Mouse (Mus musculus) CH12.LX (cell line): ENCODE data around the gene Cenpu. TPM values are rescaled to one million over a fixed set of nuclear protein-coding genes. Genes with fewer than 3 reads are reported as not detected.

Source experiments
- DNase-seq: peaks from one replicate; pipeline ENCODE4 v3.0.0-alpha.2; 2013; ENCODE audit errors: extremely low read depth
- H3K27ac ChIP-seq: 2 replicates; pipeline ENCODE4 v1.5.1; 2012; ENCODE audit warnings: low read depth, mild to moderate bottlenecking, control low read depth, moderate library complexity; ENCODE audit not compliant: insufficient read depth
- H3K27me3 ChIP-seq: replicated peaks from 2 replicates; pipeline ENCODE3; 2012; ENCODE audit warnings: inconsistent platforms
- H3K36me3 ChIP-seq, 2 experiments: replicated peaks in 1 of 2; 2 replicates each; pipeline versions ENCODE3 to v1.6.1; 2012; ENCODE audit warnings: inconsistent platforms in 1 of 2, low read length in 1 of 2, mild to moderate bottlenecking in 1 of 2, mixed read lengths in 1 of 2, moderate library complexity in 1 of 2; ENCODE audit not compliant: control insufficient read depth in 1 of 2, insufficient read depth in 1 of 2
- H3K4me1 ChIP-seq, 2 experiments: 2 replicates each; pipeline ENCODE4 v1.6.1; 2012; ENCODE audit warnings: inconsistent platforms in 1 of 2, moderate library complexity in 1 of 2; ENCODE audit not compliant: insufficient read depth in 2 of 2, control insufficient read depth in 1 of 2
- H3K4me2 ChIP-seq: 2 replicates; pipeline ENCODE4 v1.6.1; 2012; ENCODE audit warnings: low read depth, mild to moderate bottlenecking, control low read depth; ENCODE audit not compliant: poor library complexity, insufficient read depth, severe bottlenecking
- H3K4me3 ChIP-seq, 3 experiments: fragments of 150-350 bp in 1 of 3; sonication (generic) in 1 of 3; replicated peaks in 1 of 3; 2 replicates each; pipeline versions ENCODE3 to v1.5.1; 2011 to 2012; ENCODE audit warnings: low read depth in 2 of 3, low read length in 2 of 3, mild to moderate bottlenecking in 2 of 3, moderate library complexity in 2 of 3, control low read depth in 1 of 3, improper control_type of control experiment in 1 of 3, inconsistent platforms in 1 of 3, mixed read lengths in 1 of 3; ENCODE audit not compliant: poor library complexity in 1 of 3
- H3K79me2 ChIP-seq: replicated peaks from 2 replicates; pipeline ENCODE4 v1.6.1; 2012; ENCODE audit warnings: mild to moderate bottlenecking, moderate library complexity; ENCODE audit not compliant: control insufficient read depth, poor library complexity, insufficient read depth, severe bottlenecking; ENCODE audit errors: extremely low read depth
- H3K9ac ChIP-seq: 2 replicates; pipeline ENCODE4 v1.6.1; 2012; ENCODE audit warnings: low read depth, mild to moderate bottlenecking, control low read depth, moderate library complexity; ENCODE audit not compliant: insufficient read depth
- H3K9me3 ChIP-seq: replicated peaks from 2 replicates; pipeline ENCODE3; 2012; ENCODE audit warnings: low read length, inconsistent platforms, mixed read lengths
- CHD1 ChIP-seq: IDR thresholded peaks from 2 replicates; pipeline ENCODE4 v1.6.1; 2012; ENCODE audit warnings: low read depth, low read length, improper control_type of control experiment, inconsistent platforms
- CHD2 ChIP-seq: IDR thresholded peaks from 2 replicates; pipeline ENCODE4 v1.6.1; 2011; ENCODE audit warnings: low read length, improper control_type of control experiment
- E2F4 ChIP-seq: IDR thresholded peaks from 2 replicates; pipeline ENCODE4 v1.6.1; 2011; ENCODE audit warnings: low read depth, low read length, improper control_type of control experiment; ENCODE audit not compliant: insufficient replicate concordance
- ELF1 ChIP-seq: IDR thresholded peaks from 2 replicates; pipeline ENCODE4 v1.6.1; 2014; ENCODE audit warnings: low read depth, mild to moderate bottlenecking, inconsistent platforms, low read length, improper control_type of control experiment
- EP300 ChIP-seq: IDR thresholded peaks from 2 replicates; pipeline ENCODE4 v1.6.1; 2011; ENCODE audit warnings: low read length, improper control_type of control experiment
- ETS1 ChIP-seq: conservative IDR thresholded peaks from 2 replicates; pipeline ENCODE4 v1.6.1; 2012; ENCODE audit warnings: low read depth, mild to moderate bottlenecking, inconsistent platforms, low read length, improper control_type of control experiment, moderate library complexity
- GABPA ChIP-seq: IDR thresholded peaks from 2 replicates; pipeline ENCODE4 v1.6.1; 2012; ENCODE audit warnings: low read depth, low read length, improper control_type of control experiment, inconsistent platforms; ENCODE audit not compliant: insufficient replicate concordance
- HCFC1 ChIP-seq: IDR thresholded peaks from 2 replicates; pipeline ENCODE4 v1.6.1; 2012; ENCODE audit warnings: low read depth, mild to moderate bottlenecking, inconsistent platforms, low read length, improper control_type of control experiment
- IRF4 ChIP-seq: IDR thresholded peaks from 2 replicates; pipeline ENCODE4 v1.6.1; 2014; ENCODE audit warnings: low read depth, mild to moderate bottlenecking, inconsistent platforms, low read length, improper control_type of control experiment
- JUN ChIP-seq: IDR thresholded peaks from 2 replicates; pipeline ENCODE4 v1.6.1; 2011; ENCODE audit warnings: low read depth, mild to moderate bottlenecking, low read length, improper control_type of control experiment, moderate library complexity; ENCODE audit not compliant: insufficient read depth
- JUND ChIP-seq: conservative IDR thresholded peaks from 2 replicates; pipeline ENCODE4 v1.6.1; 2011; ENCODE audit warnings: low read depth, low read length, improper control_type of control experiment
- KAT2A ChIP-seq: IDR thresholded peaks from 2 replicates; pipeline ENCODE4 v1.6.1; 2012; ENCODE audit warnings: low read length, improper control_type of control experiment, inconsistent platforms; ENCODE audit not compliant: insufficient replicate concordance
- MAFK ChIP-seq: IDR thresholded peaks from 2 replicates; pipeline ENCODE4 v1.6.1; 2011; ENCODE audit warnings: low read length, improper control_type of control experiment; ENCODE audit not compliant: insufficient replicate concordance
- MAX ChIP-seq: IDR thresholded peaks from 2 replicates; pipeline ENCODE4 v1.6.1; 2011; ENCODE audit warnings: low read length, improper control_type of control experiment
- MAZ ChIP-seq: IDR thresholded peaks from 2 replicates; pipeline ENCODE4 v1.6.1; 2012; ENCODE audit warnings: low read depth, mild to moderate bottlenecking, inconsistent platforms, low read length, improper control_type of control experiment, moderate library complexity
- MEF2A ChIP-seq: IDR thresholded peaks from 2 replicates; pipeline ENCODE4 v1.6.1; 2014; ENCODE audit warnings: low read depth, mild to moderate bottlenecking, inconsistent platforms, low read length, improper control_type of control experiment, borderline replicate concordance
- MXI1 ChIP-seq: IDR thresholded peaks from 2 replicates; pipeline ENCODE4 v1.6.1; 2011; ENCODE audit warnings: mild to moderate bottlenecking, low read depth, low read length, improper control_type of control experiment
- MYC ChIP-seq: IDR thresholded peaks from 2 replicates; pipeline ENCODE4 v1.6.1; 2011; ENCODE audit warnings: low read depth, mild to moderate bottlenecking, improper control_type of control experiment, low read length
- NELFE ChIP-seq: IDR thresholded peaks from 2 replicates; pipeline ENCODE4 v1.6.1; 2011; ENCODE audit warnings: low read depth, low read length, improper control_type of control experiment
- NRF1 ChIP-seq: IDR thresholded peaks from 2 replicates; pipeline ENCODE4 v1.6.1; 2014; ENCODE audit warnings: low read depth, mild to moderate bottlenecking, inconsistent platforms, low read length, improper control_type of control experiment, moderate library complexity
- PAX5 ChIP-seq: IDR thresholded peaks from 2 replicates; pipeline ENCODE4 v1.6.1; 2012; ENCODE audit warnings: low read length, inconsistent platforms, mixed read lengths
- POLR2AphosphoS2 ChIP-seq: IDR thresholded peaks from 2 replicates; pipeline ENCODE4 v1.6.1; 2011; ENCODE audit warnings: low read depth, low read length, improper control_type of control experiment
- RAD21 ChIP-seq: IDR thresholded peaks from 2 replicates; pipeline ENCODE4 v1.6.1; 2011; ENCODE audit warnings: low read depth, mild to moderate bottlenecking, low read length, improper control_type of control experiment, moderate library complexity
- TBP ChIP-seq: conservative IDR thresholded peaks from 2 replicates; pipeline ENCODE4 v1.6.1; 2011; ENCODE audit warnings: low read depth, low read length, improper control_type of control experiment
- TCF12 ChIP-seq: IDR thresholded peaks from 2 replicates; pipeline ENCODE4 v1.6.1; 2014; ENCODE audit warnings: low read depth, mild to moderate bottlenecking, inconsistent platforms, low read length, improper control_type of control experiment
- USF2 ChIP-seq: conservative IDR thresholded peaks from 2 replicates; pipeline ENCODE4 v1.6.1; 2011; ENCODE audit warnings: low read depth, low read length, improper control_type of control experiment
- ZC3H11A ChIP-seq: IDR thresholded peaks from 2 replicates; pipeline ENCODE4 v1.6.1; 2012; ENCODE audit warnings: low read depth, mild to moderate bottlenecking, inconsistent platforms, low read length, improper control_type of control experiment
- ZKSCAN1 ChIP-seq: IDR thresholded peaks from 2 replicates; pipeline ENCODE4 v1.6.1; 2012; ENCODE audit warnings: low read depth, inconsistent platforms, low read length, improper control_type of control experiment, borderline replicate concordance
- ZNF384 ChIP-seq: IDR thresholded peaks from 2 replicates; pipeline ENCODE4 v1.6.1; 2012; ENCODE audit warnings: low read depth, low read length, improper control_type of control experiment, inconsistent platforms
- dilution Hi-C: fragments of 300-500 bp; cut with MboI; formaldehyde crosslinking; loops from 2 replicates; pipeline ENCODE4 v1.14.3; 2020; ENCODE audit warnings: low sequenced_read_pairs; ENCODE audit not compliant: extremely low pct_unique_long_range_greater_than_20kb, extremely low pct_ligation_motif_present
- in situ Hi-C: fragments of 300-500 bp; cut with MboI; formaldehyde crosslinking; loops from 3 replicates; pipeline ENCODE4 v1.14.3; 2019; ENCODE audit warnings: low sequenced_read_pairs, low pct_ligation_motif_present, low pct_unique_long_range_greater_than_20kb, mixed read lengths
- polyA plus RNA-seq: library from polyadenylated mRNA; unstranded; fragments of >175 nt; gene quantifications from 2 replicates; pipeline ENCODE4 v1.2.1, GENCODE M21; 2012; ENCODE audit warnings: low read depth; ENCODE audit not compliant: insufficient read length
- total RNA-seq, 2 experiments: library from RNA; depleted of rRNA; stranded (reverse); fragments of 300-350 nt in 1 of 2; fragments of >200 nt in 1 of 2; gene quantifications; 2 replicates each; pipeline ENCODE4 v1.2.3; 2012 to 2014

The Cenpu gene
- total and polyA plus RNA-seq, 3 experiments: 7.8 to 27.7 (median 26.8) TPM

GRCm38 (mm10) chr8:46615936-46616335 lies 64.1 kb downstream of the Cenpu start:
- H3K27me3 ChIP-seq: no peaks in the 10 kb centered on the region
- H3K36me3 ChIP-seq: peaks cover 14 to 28% of the 10 kb centered on the region in 2 experiments
- peaks cover 37% of the 10 kb centered on the region for H3K79me2 ChIP-seq
- peak overlapping the region; percentile 21; the same call in 1 of the 2 replicates for H3K27ac ChIP-seq
- in situ Hi-C loops: no loop called here
- peak overlapping the region; percentile 67 to 87 (median 68) for H3K4me3 ChIP-seq
- peak overlapping the region; percentile 91 for H3K9ac ChIP-seq
- no peak for DNase-seq
- H3K4me2 ChIP-seq: peak overlapping the region; percentile 57
- dilution Hi-C loops: no loop called here
- peaks cover 4 to 27% of the 10 kb centered on the region in 2 experiments for H3K4me1 ChIP-seq
- peaks cover 8% of the 10 kb centered on the region for H3K9me3 ChIP-seq
- TF ChIP-seq RAD21 (no peak), CHD1 (0 out of 2 replicates have a peak, but pooled peaks have one; percentile 20), NELFE (no peak), TBP (0 out of 2 replicates have a peak, but pooled peaks have one; percentile 2)

- Histone ChIP-seq H3K27me3 (no peaks in the 10 kb centered on the region), H3K4me3 (peak within 1 kb of the TSS; percentile 67 to 96 (median 80)), H3K9me3 (peaks cover 8% of the 10 kb centered on the region), H3K4me1 (peaks cover 4 to 24% of the 10 kb centered on the region in 2 experiments), H3K9ac (peak within 1 kb of the TSS; percentile 91), H3K79me2 (peaks cover 40% of the 10 kb centered on the region), H3K36me3 (peaks cover 6 to 21% of the 10 kb centered on the region in 2 experiments), H3K27ac (peak within 1 kb of the TSS; percentile 74), H3K4me2 (peak within 1 kb of the TSS; percentile 100)
- in situ Hi-C loops: no loop called here
- peak; percentile 96 for DNase-seq
- dilution Hi-C loops: no loop called here
- peak; percentile 74 for TF ChIP-seq ELF1
- peak; percentile 75; the same call in 1 of the 2 replicates for TF ChIP-seq KAT2A
- TF ChIP-seq USF2: no peak
- no peak for TF ChIP-seq JUN
- TF ChIP-seq TBP: peak; percentile 84
- 0 out of 2 replicates have a peak, but pooled peaks have one; percentile 75 for TF ChIP-seq MYC
- peak; percentile 41; the same call in 1 of the 2 replicates for TF ChIP-seq NRF1
- TF ChIP-seq MAZ: peak; percentile 19; the same call in 1 of the 2 replicates
- TF ChIP-seq ZC3H11A: no peak
- TF ChIP-seq MXI1: peak; percentile 77
- peak; percentile 96 for TF ChIP-seq E2F4
- no peak for TF ChIP-seq PAX5
- TF ChIP-seq HCFC1: peak; percentile 71
- no peak for TF ChIP-seq ZNF384
- TF ChIP-seq MAX: no peak; the same call in 1 of the 2 replicates
- peak; percentile 69 for TF ChIP-seq TCF12
- no peak; the same call in none of the 2 replicates for TF ChIP-seq ETS1
- no peak for TF ChIP-seq EP300
- peak; percentile 56; the same call in 1 of the 2 replicates for TF ChIP-seq POLR2AphosphoS2
- no peak for TF ChIP-seq RAD21
- peak; percentile 61 for TF ChIP-seq MEF2A
- 0 out of 2 replicates have a peak, but pooled peaks have one; percentile 13 for TF ChIP-seq IRF4
- TF ChIP-seq NELFE: peak; percentile 83
- TF ChIP-seq GABPA: no peak
- no peak for TF ChIP-seq JUND
- TF ChIP-seq MAFK: no peak
- no peak for TF ChIP-seq CHD2
- TF ChIP-seq ZKSCAN1: no peak
Measured at GRCm38 (mm10) chr8:46616879-46617689, 65.3 kb downstream of the Cenpu start, which contains the start of the genes Primpol and Casp3. TSS of gene Primpol (minus strand) at chr8:46617212. TSS of gene Casp3 (plus strand) at chr8:46617291.
